Mouse (Mus musculus) frontal cortex, postnatal 14 days (tissue): ENCODE measurements at regions not wholly inside any gene's neighbourhood (a gene's known extent, or its start where the extent isn't known, plus 50 kb on each side); places are given as distances from the start of the nearest gene placed in this dataset.

Source experiments
- DNase-seq, 2 experiments: peaks; one replicate each; pipeline ENCODE4 v3.0.0; 2022; ENCODE audit warnings: low spot score in 2 of 2

DNA sequence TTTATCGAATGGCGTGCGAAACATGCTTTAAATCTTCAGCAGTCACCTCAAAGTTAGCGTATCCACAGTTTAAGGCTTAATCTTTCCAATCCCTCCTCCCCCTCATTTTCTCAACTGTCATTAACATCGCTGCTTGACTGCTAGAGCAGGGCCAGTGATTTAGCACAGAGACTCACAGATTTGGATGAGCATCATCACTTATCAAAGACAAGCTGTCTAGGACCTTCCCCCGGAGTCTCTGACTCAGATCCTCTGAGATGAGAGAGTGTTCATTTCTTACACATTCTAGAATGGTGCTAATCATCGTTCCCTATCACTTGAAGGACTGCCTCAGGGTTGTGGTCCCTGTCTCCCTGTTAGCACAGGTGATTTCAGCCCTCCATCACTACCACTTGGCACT is 112.1 kb upstream of the Tmem132c start:
- no peak for DNase-seq

- no peak for DNase-seq
Observed at GRCm38 (mm10) chr5:127134441-127134840, 107.2 kb upstream of the Tmem132c start.

DNA sequence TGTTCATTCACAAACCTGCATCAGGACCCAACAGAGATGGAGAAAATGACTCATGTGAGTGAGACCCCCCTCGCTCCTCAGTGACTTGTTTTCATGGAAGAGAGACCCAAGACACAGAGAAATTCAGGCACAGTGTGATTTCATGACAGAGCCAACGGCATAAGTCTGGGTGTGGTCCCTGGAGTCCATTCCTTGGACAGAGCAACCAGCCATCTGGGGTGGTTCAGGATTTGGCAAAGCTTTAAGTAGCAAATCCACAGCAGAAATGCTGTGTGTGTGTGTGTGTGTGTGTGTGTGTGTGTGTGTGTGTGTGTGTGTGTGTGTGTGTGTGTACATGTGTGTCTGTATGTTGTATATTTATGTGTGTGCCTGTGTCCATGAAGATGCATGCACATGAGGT is 101.0 kb upstream of the Tmem132c start:
- DNase-seq, result no peak

DNA sequence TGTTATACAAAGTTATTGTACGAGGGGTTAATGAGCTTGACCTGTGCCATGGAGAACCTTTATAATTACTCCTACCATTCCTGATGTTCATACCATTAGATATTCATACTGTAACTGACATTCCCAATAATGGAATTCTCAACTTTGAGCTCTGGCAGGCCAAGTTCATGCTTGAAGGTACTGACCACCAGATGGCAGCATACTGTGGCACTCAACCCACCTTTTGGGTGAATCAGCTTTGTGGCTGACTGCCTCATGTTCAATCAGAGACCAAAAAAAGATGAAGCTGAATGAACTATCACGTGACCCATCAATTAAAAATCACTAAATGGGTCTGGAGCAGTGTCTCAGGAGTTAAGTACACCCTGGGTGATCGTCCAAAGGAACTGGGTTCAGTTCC is 81.3 kb upstream of the Tmem132c start:
- DNase-seq, result no peak

DNA sequence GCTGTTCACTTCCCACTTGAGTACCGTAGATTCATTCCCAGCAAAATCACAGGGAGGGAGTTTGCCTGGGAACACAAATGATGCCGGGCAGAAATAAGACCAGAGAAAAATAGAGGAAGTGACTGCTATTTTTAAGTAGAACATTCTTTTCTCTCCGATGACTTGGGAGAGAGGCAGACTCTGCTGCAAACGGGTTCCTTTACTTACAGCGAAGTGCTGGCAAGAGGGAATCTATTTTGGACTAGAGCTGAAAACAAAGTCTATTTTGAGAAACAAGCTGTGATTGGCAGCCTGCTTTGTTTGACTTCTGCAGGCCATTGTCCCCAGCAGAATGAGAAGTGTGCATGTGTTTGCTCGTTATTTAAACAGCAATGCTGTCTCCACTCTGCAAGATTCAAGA is 78.2 kb upstream of the Tmem132c start:
- peak; percentile 12 to 16 for DNase-seq

- no peak for DNase-seq
Observed at GRCm38 (mm10) chr5:127189021-127189420, 52.6 kb upstream of the Tmem132c start.
